Mouse (Mus musculus): Measurements from ENCODE around the gene Klhl40. TPM values are rescaled to one million over a fixed set of nuclear protein-coding genes. Genes with fewer than 3 reads are reported as not detected.

Klhl40 gene
- total and polyA plus RNA-seq, 2 experiments from 2014 or later: 14.5 to 20.7 TPM

DNA sequence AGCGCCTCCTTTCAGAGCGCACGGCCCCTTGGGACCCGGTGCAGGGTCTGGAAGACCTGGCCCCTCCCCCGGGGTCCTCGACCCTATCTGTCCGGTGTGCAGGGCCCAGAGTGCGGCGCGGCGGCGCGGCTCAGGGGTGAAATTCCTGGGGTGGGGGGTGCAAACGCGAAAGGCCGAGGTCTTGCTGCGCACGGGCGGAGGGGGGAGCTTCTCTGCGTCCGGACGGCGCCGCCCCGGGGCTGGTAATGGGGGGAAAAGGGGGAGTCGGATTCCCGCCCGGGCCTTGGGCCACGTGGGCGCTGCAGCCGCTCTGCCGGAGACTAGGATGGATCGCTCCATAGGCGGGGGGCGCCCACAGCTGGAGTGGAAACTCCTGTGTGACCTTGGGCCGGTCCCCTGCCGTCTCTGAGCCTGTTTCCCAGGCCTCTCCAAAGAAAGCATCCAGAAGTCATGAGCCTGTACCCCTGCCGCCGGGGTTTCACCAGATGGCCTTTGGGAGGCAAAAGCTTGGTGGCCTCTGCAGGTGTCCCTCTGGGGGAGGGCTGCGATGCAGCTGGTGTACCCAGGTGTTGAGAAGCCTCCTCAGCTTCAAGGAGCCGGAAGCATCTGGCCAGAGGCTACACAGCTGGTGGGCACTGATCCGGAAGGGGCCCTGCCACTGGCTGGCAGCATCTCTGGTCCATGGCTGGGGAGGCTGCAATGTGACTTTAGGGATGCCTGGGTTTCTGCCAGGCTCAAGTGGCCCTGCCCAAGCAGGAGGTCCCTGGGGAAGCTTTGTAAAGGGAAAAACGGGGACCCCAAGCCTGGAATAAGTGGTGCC, 16.9 kb upstream of the Klhl40 start:
- 2% methylated on average over 37 of the region's 43 CpGs for WGBS
- peak overlapping the region; percentile 98 for H3K4me2 ChIP-seq (ENCODE audit: low read depth, low read length)
- no peak for TF ChIP-seq CTCF (IDR thresholded peaks at IDR 0.05; ENCODE audit: low read depth)
- TF ChIP-seq EP300 (IDR thresholded peaks at IDR 0.05; ENCODE audit: low read depth): peak; percentile 61; the same call in 1 of the 2 replicates
- H3K4me3 ChIP-seq (ENCODE audit: low read depth, low read length): peak overlapping the region; percentile 90
- peak overlapping the region; percentile 97 for H3K27ac ChIP-seq (ENCODE audit: low read depth)
- no peaks in the 10 kb centered on the region for H3K27me3 ChIP-seq (ENCODE audit: control insufficient read depth, insufficient read depth, low read length)
- no peaks in the 10 kb centered on the region for H3K9me3 ChIP-seq (replicated peaks; ENCODE audit: control insufficient read depth, low read length)
- ATAC-seq (ENCODE audit: insufficient read depth, low read depth) (peak; percentile 82), DNase-seq (ENCODE audit: low spot score) (peak; percentile 86)
- peaks cover 19% of the 10 kb centered on the region for H3K4me1 ChIP-seq (ENCODE audit: control insufficient read depth, insufficient read depth)
- H3K9ac ChIP-seq (replicated peaks; ENCODE audit: low read depth, low read length): peak overlapping the region; percentile 96
- peaks cover 38% of the 10 kb centered on the region for H3K36me3 ChIP-seq (replicated peaks; ENCODE audit: control insufficient read depth, insufficient read depth, low read length)

- no peak for DNase-seq (ENCODE audit: low spot score)
- peak overlapping the region; percentile 97 for H3K27ac ChIP-seq (ENCODE audit: low read depth)
- H3K4me1 ChIP-seq (ENCODE audit: control insufficient read depth, insufficient read depth): peaks cover 19% of the 10 kb centered on the region
- peaks cover 38% of the 10 kb centered on the region for H3K36me3 ChIP-seq (replicated peaks; ENCODE audit: control insufficient read depth, insufficient read depth, low read length)
- no peaks in the 10 kb centered on the region for H3K9me3 ChIP-seq (replicated peaks; ENCODE audit: control insufficient read depth, low read length)
- H3K4me3 ChIP-seq (ENCODE audit: low read depth, low read length): peak overlapping the region; percentile 90; the same call in 1 of the 2 replicates
- TF ChIP-seq EP300 (IDR thresholded peaks at IDR 0.05; ENCODE audit: low read depth) (no peak), CTCF (IDR thresholded peaks at IDR 0.05; ENCODE audit: low read depth) (no peak)
- 59% methylated on average over 10 of the region's 10 CpGs for WGBS
- H3K27me3 ChIP-seq (ENCODE audit: control insufficient read depth, insufficient read depth, low read length): no peaks in the 10 kb centered on the region
- peak overlapping the region; percentile 96; the same call in 1 of the 2 replicates for H3K9ac ChIP-seq (replicated peaks; ENCODE audit: low read depth, low read length)
- no peak for ATAC-seq (ENCODE audit: insufficient read depth, low read depth)
- H3K4me2 ChIP-seq (ENCODE audit: low read depth, low read length): peak overlapping the region; percentile 98
These were observed 16.2 kb upstream of the Klhl40 start for GRCm38 (mm10) chr9:121761091-121761665.

GRCm38 (mm10) chr9:121761787-121762186, 15.6 kb upstream of the Klhl40 start:
- no peak overlapping the region for H3K9ac ChIP-seq (replicated peaks; ENCODE audit: low read depth, low read length)

GRCm38 (mm10) chr9:121762248-121762647, 15.2 kb upstream of the Klhl40 start:
- TF ChIP-seq CTCF (IDR thresholded peaks at IDR 0.05; ENCODE audit: low read depth) (no peak), EP300 (IDR thresholded peaks at IDR 0.05; ENCODE audit: low read depth) (no peak)

More at GRCm38 (mm10) chr9:121761787-121762186, 15.6 kb upstream of the Klhl40 start:
- DNase-seq (ENCODE audit: low spot score) (no peak), ATAC-seq (ENCODE audit: insufficient read depth, low read depth) (no peak)
- Histone ChIP-seq H3K4me2 (ENCODE audit: low read depth, low read length) (no peak overlapping the region), H3K4me3 (ENCODE audit: low read depth, low read length) (no peak overlapping the region), H3K27me3 (ENCODE audit: control insufficient read depth, insufficient read depth, low read length) (no peaks in the 10 kb centered on the region), H3K4me1 (ENCODE audit: control insufficient read depth, insufficient read depth) (peaks cover 19% of the 10 kb centered on the region), H3K9me3 (replicated peaks; ENCODE audit: control insufficient read depth, low read length) (no peaks in the 10 kb centered on the region), H3K36me3 (replicated peaks; ENCODE audit: control insufficient read depth, insufficient read depth, low read length) (peaks cover 42% of the 10 kb centered on the region), H3K27ac (ENCODE audit: low read depth) (no peak overlapping the region)
- TF ChIP-seq CTCF (IDR thresholded peaks at IDR 0.05; ENCODE audit: low read depth) (no peak), EP300 (IDR thresholded peaks at IDR 0.05; ENCODE audit: low read depth) (no peak)
- 73% methylated on average over 8 of the region's 8 CpGs for WGBS

DNA sequence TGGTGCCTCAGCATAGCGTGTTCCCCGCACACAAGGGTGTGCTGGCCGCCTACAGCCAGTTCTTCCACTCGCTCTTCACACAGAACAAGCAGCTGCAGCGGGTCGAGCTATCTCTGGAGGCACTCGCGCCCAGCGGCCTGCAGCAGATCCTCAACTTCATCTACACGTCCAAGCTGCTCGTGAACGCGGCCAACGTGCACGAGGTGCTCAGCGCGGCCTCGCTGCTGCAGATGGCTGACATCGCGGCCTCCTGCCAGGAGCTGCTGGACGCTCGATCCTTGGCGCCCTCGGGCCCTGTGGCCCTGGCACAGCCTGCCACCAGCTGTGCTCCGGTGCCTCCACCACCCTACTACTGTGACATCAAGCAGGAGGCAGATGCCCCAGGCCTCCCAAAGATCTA, 14.6 kb upstream of the Klhl40 start:
- ATAC-seq (ENCODE audit: insufficient read depth, low read depth): no peak
- TF ChIP-seq EP300 (IDR thresholded peaks at IDR 0.05; ENCODE audit: low read depth) (no peak), CTCF (IDR thresholded peaks at IDR 0.05; ENCODE audit: low read depth) (no peak)
- H3K27me3 ChIP-seq (ENCODE audit: control insufficient read depth, insufficient read depth, low read length): no peaks in the 10 kb centered on the region
- no peak overlapping the region for H3K4me2 ChIP-seq (ENCODE audit: low read depth, low read length)
- H3K4me1 ChIP-seq (ENCODE audit: control insufficient read depth, insufficient read depth): peaks cover 19% of the 10 kb centered on the region
- 86% methylated on average over 25 of the region's 25 CpGs for WGBS
- no peaks in the 10 kb centered on the region for H3K9me3 ChIP-seq (replicated peaks; ENCODE audit: control insufficient read depth, low read length)
- no peak for DNase-seq (ENCODE audit: low spot score)
- peaks cover 52% of the 10 kb centered on the region for H3K36me3 ChIP-seq (replicated peaks; ENCODE audit: control insufficient read depth, insufficient read depth, low read length)
- H3K27ac ChIP-seq (ENCODE audit: low read depth): no peak overlapping the region
- no peak overlapping the region for H3K4me3 ChIP-seq (ENCODE audit: low read depth, low read length)
- no peak overlapping the region for H3K9ac ChIP-seq (replicated peaks; ENCODE audit: low read depth, low read length)

More at GRCm38 (mm10) chr9:121762248-121762647, 15.2 kb upstream of the Klhl40 start:
- ATAC-seq (ENCODE audit: insufficient read depth, low read depth) (no peak), DNase-seq (ENCODE audit: low spot score) (no peak)
- Histone ChIP-seq H3K9ac (replicated peaks; ENCODE audit: low read depth, low read length) (no peak overlapping the region), H3K4me3 (ENCODE audit: low read depth, low read length) (no peak overlapping the region), H3K27me3 (ENCODE audit: control insufficient read depth, insufficient read depth, low read length) (no peaks in the 10 kb centered on the region), H3K9me3 (replicated peaks; ENCODE audit: control insufficient read depth, low read length) (no peaks in the 10 kb centered on the region), H3K4me1 (ENCODE audit: control insufficient read depth, insufficient read depth) (peaks cover 19% of the 10 kb centered on the region), H3K27ac (ENCODE audit: low read depth) (no peak overlapping the region), H3K36me3 (replicated peaks; ENCODE audit: control insufficient read depth, insufficient read depth, low read length) (peaks cover 47% of the 10 kb centered on the region), H3K4me2 (ENCODE audit: low read depth, low read length) (no peak overlapping the region)
- WGBS: 83% methylated on average over 10 of the region's 10 CpGs

All from heart, postnatal 0 days (tissue).